Mouse (Mus musculus) lung, adult 2 months (tissue): Measurements from ENCODE around the gene Slc7a15.

Experiments
- CTCF ChIP-seq: fragments of 200-500 bp; IDR thresholded peaks from 2 replicates; pipeline ENCODE4 v1.5.1; 2011; ENCODE audit warnings: mild to moderate bottlenecking, low read length, control low read depth; ENCODE audit not compliant: insufficient read depth
- POLR2A ChIP-seq: fragments of 200-500 bp; IDR thresholded peaks from 2 replicates; pipeline ENCODE4 v1.6.1; 2011; ENCODE audit warnings: low read depth, mild to moderate bottlenecking, control low read depth, low read length, borderline replicate concordance; ENCODE audit errors: extremely low read depth

DNA sequence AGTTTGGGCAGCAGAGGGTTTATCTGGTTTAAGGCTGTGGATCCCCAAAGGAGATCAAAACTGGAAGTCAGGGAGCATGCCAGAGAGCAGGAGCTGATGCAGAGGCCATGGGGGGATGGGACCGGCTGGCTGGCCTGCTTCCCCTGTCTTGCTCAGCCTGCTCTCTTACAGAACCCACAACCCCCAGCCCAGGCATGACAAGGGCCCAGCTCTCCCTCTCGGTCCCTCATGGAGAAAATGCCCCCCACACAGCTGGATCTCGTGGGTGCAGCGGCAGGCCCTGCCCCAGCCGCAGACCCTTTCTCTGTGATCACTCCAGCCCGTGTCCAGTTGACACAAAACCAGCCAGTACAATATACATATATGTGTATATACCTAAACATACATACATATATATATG is 30.7 kb upstream of the Slc7a15 start:
- no peak for TF ChIP-seq CTCF
- no peak for TF ChIP-seq POLR2A
